Mouse (Mus musculus) liver, embryonic 14.5 days (tissue): ENCODE data around the gene Ncs1.

Source experiments
- CTCF ChIP-seq: IDR thresholded peaks from 2 replicates; pipeline ENCODE4 v1.5.1; 2016; ENCODE audit warnings: antibody characterized with exemption, low read depth, control low read depth
- EP300 ChIP-seq: IDR thresholded peaks from 2 replicates; pipeline ENCODE4 v1.6.1; 2016; ENCODE audit warnings: antibody characterized with exemption, low read depth

DNA sequence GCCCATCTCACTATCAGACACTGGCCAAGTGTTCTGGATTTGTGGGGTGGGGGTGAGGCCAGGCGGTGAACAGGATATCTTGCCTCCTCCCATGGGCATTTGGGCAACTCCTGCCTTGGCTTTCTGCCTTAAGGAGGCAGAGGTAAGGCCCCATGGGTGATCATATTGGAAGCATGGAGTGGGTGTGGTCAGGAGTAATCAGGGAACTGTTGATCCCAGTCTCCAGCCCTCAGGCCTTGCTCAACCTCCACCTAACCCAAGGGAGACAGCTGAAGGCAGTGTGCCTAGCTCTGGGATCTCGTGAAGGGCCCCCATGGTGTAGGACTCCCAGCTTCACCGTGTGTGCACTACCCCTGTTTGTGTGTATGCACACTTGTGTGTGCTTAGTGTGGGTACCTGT is 9.2 kb downstream of the Ncs1 start:
- TF ChIP-seq CTCF, result no peak
- no peak for TF ChIP-seq EP300
